Mouse (Mus musculus): ENCODE measurements around the gene Rpl13a.
"Not testable (repeated sequence)": the region's sequence is repeated elsewhere in the genome, so short reads cannot be mapped to it uniquely, and the experiment has no call there.

Rpl13a gene

DNA sequence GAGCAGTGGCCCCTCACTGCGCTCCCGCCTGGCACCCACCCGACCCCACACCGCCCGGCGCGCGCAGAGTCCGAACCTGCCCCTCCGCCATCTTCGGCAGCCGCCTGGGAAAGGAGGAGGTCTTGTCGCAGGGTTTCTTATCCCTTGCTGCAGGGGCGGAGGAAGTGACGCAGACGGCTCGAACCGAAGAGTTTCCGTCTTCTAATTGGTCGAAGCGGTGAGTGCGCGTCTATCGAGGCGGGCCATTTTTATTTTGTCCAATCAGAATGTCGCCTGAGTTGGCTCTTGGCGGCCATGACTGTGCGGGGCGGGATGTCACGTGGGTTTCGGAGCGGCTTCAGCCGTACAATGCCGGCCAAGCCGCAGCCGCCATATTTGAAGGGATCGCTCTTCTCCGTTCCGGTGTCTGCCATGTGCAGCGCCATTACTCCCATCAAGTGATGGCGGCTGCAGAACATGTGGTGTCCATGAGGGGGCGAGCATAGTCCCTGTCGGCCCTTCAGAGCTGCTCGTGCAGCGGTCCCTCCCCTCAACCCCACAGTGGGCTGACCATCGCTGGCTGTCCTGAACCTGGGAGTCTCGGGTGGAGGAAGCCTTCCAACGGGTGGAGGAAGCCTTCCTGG lies at the start of gene Rpl13a:
Rpl13a (minus strand) TSS at position 138 of the 623 bp plus-strand sequence.
- DNase-seq (ENCODE audit: low read depth, low spot score), result peak; percentile 99

GRCm38 (mm10) chr7:45176356-45176755 lies 47.8 kb upstream of the Rpl13a start:
- no peak for DNase-seq (ENCODE audit: low read depth, low spot score)

DNA sequence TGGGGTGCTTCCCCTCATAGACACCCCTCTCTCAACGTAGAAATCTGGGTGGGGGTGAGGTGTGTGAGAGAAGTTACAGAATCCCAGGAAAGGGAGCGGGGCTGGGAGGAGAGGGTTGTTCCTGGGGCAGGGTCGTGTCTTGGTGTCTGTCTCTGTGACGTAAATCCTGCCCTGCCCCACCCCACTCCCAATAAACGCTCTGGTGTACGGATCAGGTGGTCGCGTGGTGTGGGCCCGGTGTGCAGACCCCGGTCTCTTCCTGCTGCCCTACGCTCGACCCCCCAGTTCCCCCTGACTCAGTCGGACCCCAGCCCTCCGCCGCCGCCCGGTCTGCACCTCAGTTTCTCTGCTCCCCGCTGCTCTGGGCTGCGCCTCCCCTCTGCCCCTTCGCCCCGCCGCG lies 47.4 kb upstream of the Rpl13a start:
- no peak for DNase-seq (ENCODE audit: low read depth, low spot score)

GRCm38 (mm10) chr7:45175398-45175797 lies 46.8 kb upstream of the Rpl13a start:
- DNase-seq (ENCODE audit: low read depth, low spot score), result no peak

GRCm38 (mm10) chr7:45174567-45175280 lies 46.2 kb upstream of the Rpl13a start:
- DNase-seq (ENCODE audit: low read depth, low spot score), result no peak

- not testable (repeated sequence) for DNase-seq (ENCODE audit: low read depth, low spot score)
Observed at GRCm38 (mm10) chr7:45173772-45174171, 45.2 kb upstream of the Rpl13a start.

DNA sequence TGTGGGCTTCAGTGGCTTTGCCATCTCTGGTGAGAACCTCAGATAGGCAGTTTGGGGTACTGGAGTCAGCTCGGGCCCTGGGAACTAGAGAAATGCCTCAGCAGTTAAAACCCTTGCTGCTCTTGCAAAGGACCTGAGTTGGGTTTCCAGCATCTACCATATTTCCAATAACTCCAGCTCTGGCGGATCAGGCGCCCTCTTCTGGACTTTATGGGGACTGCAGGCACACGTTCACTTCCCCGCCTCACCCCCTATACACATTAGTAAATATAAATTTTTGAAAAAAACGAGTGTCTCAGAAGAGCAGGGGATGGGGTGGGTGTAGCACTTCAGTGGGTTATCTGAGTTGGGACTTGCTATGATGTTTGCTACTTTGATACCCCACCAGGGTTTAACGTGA lies 44.4 kb upstream of the Rpl13a start:
- DNase-seq (ENCODE audit: low read depth, low spot score), result no peak

GRCm38 (mm10) chr7:45169495-45169894 lies 40.9 kb upstream of the Rpl13a start:
- no peak for DNase-seq (ENCODE audit: low read depth, low spot score)

DNA sequence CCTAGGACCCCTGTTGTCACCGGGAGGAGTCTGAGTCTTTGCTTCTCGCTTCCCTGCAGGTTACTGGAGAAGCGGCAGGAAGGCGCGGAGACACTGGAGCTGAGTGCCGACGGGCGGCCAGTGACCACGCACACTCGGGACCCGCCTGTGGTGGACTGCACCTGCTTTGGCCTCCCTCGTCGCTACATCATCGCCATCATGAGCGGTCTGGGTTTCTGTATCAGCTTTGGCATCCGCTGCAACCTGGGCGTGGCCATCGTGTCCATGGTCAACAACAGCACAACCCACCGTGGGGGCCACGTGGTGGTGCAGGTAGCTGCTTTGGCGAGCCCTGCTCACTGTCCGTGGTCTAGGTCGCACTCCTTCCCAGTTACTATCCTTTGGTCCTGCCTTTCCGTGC lies 40.1 kb upstream of the Rpl13a start:
- no peak for DNase-seq (ENCODE audit: low read depth, low spot score)

GRCm38 (mm10) chr7:45167761-45168445 lies 39.3 kb upstream of the Rpl13a start:
- DNase-seq (ENCODE audit: low read depth, low spot score), result no peak

- DNase-seq (ENCODE audit: low read depth, low spot score), result no peak
Observed at GRCm38 (mm10) chr7:45166950-45167401, 38.4 kb upstream of the Rpl13a start.

- DNase-seq (ENCODE audit: low read depth, low spot score), result no peak
Observed at GRCm38 (mm10) chr7:45165701-45166100, 37.1 kb upstream of the Rpl13a start.

DNA sequence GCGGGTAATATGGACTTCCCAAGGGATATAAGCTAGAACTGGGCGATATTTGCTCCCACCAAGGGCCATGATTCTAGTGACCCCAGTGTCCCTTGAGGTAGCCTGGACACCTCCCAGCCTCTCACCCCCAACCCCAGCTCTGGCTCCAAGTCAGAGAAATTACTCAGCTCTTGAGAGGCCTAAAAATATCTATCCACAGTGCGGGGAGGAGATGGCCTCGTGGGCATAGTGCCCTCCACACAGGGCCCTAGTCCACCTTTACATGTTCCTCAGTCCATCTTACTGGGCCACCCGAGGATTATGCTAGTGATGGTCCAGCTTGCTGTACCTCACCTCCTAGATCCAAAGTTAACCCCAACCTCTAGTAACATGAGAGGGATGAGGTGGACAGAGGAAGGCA lies 36.3 kb upstream of the Rpl13a start:
- no peak for DNase-seq (ENCODE audit: low read depth, low spot score)

DNA sequence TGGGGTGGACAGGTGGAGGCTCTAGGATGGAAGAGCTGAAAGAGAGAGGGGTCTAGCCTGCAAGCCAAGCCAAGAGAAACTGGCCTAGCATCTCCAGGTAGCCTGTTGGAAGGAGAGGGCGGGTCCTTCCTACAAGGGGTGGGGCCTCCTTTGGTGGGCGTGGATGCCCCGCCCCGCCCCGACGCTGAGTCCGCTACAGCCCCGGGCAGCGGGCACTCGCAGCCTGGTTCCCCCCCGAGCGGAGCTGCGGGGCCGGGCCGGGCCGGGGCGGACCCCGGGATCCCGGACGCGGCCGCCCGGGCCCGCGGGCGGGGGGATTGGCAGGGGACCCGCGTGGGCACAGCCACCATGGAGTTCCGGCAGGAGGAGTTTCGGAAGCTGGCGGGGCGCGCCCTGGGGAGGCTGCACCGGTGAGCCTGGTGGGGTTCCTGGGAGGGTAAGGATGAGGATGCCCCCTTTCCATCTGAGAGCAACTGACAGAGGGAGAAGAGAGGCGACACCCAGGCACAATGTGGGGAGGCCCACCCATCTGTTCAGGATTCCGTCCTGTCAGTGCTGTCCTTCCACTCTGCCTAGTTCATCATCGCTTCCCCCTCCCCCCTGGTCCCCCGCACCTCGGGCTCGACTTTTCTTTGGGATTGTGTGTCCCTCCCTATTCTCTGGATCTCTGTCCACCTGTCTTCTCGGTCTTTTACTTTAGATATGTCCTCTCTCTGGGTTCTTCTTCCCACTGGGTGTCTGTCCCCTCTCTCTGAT lies 35.4 kb upstream of the Rpl13a start, which contains the start of gene Slc17a7:
Slc17a7 (plus strand) TSS at position 215 of the 756 bp plus-strand sequence.
- no peak for DNase-seq (ENCODE audit: low read depth, low spot score)

- DNase-seq (ENCODE audit: low read depth, low spot score), result no peak
Observed at GRCm38 (mm10) chr7:45162996-45163615, 34.5 kb upstream of the Rpl13a start.

GRCm38 (mm10) chr7:45162551-45162950 lies 34.0 kb upstream of the Rpl13a start:
- no peak for DNase-seq (ENCODE audit: low read depth, low spot score)

DNA sequence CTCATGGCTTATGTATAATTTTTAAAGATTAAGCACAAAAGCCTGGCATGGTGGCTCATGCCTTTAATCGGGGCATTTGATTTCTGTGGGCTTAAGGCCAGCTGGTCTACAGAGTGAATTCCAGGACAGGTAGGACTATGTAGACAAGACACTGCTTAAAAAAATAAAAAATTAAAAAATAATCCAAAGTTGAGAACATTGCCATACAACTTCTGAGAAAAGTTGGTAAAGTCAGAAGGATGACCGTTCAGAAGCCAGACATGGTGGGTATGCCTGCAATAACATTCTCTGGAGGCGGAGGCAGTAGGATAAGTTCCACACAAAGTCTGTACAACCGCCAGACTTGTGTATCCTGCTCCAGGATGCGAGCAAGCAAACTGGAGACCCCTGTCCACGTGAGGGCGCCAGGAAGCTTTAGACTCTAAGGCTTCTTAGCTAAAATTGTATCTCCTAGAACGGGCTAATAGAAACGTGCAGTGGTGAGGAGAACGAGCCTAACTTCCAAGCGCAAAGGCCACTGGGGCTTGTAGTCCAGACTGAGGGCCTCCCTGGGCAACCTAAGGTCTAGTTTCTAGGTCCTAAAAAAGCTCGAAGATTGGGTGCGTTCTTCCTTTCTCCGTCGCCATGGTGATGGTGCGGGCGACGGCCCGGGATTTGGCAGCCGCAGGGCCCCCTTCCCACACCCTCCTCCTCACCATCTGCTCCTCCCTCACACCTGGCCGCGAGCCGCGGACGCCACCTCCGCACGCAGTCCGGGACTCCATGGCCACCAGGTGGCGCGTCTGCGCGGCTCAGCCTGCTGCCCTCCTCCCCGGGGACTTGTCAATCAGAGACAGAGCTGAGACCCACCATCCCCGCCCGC lies 33.3 kb upstream of the Rpl13a start:
- DNase-seq (ENCODE audit: low read depth, low spot score), result peak; percentile 74

DNA sequence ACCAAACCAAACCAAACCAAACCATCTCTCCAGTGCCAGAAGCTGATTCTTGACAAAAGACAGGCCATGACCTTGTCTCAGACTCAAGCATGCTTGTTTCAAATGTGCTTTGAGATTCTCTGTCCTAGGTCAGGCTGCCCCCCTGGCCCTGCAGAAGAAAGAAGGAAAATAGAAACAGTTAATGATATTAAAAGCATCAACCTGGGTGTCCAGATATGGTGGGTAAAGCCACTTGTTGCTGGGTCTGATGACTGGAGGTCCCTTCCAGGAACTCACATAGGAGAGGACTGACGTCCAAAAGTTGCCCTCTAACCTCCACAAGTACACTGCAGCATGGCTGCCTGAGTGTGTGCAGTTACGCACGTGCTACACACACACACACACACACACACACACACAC lies 32.3 kb upstream of the Rpl13a start:
- no peak for DNase-seq (ENCODE audit: low read depth, low spot score)

- no peak for DNase-seq (ENCODE audit: low read depth, low spot score)
Observed at GRCm38 (mm10) chr7:45160316-45160800, 31.8 kb upstream of the Rpl13a start.

GRCm38 (mm10) chr7:45158991-45159390 lies 30.4 kb upstream of the Rpl13a start:
- no peak for DNase-seq (ENCODE audit: low read depth, low spot score)

Data from retina, adult 2 months (tissue).